Mouse (Mus musculus): Measurements from ENCODE around the gene Inpp5f. TPM values are rescaled to one million over a fixed set of nuclear protein-coding genes. Genes with fewer than 3 reads are reported as not detected.
A peak's percentile ranks its signal among the peaks of the same experiment; 100 is the strongest.

Gene Inpp5f
- polyA plus RNA-seq, 1 experiment from 2014 or later = 32.9 TPM

- Histone ChIP-seq H3K9ac (ENCODE audit: low read length) (no peak overlapping the region), H3K36me3 (ENCODE audit: control insufficient read depth, insufficient read depth, low read length) (peaks cover 7% of the 10 kb centered on the region; the same call in 1 of the 2 replicates), H3K4me2 (ENCODE audit: low read depth, severe bottlenecking) (no peak overlapping the region), H3K27ac (replicated peaks; ENCODE audit: low read depth, low read length) (no peak overlapping the region), H3K4me3 (ENCODE audit: low read depth, low read length) (no peak overlapping the region), H3K4me1 (ENCODE audit: control insufficient read depth, insufficient read depth, low read length) (0 out of 2 replicates have a peak, but pooled peaks cover 2% of the 10 kb centered on the region), H3K9me3 (ENCODE audit: control insufficient read depth, low read length) (no peaks in the 10 kb centered on the region), H3K27me3 (ENCODE audit: control insufficient read depth, insufficient read depth, low read length) (no peaks in the 10 kb centered on the region)
- WGBS = 87% methylated on average over 9 of the region's 9 CpGs
- ATAC-seq (ENCODE audit: insufficient number of reproducible peaks, low FRiP score, low TSS enrichment, low read depth) = no peak
- DNase-seq (ENCODE audit: low spot score) = no peak
Measured at GRCm38 (mm10) chr7:128725189-128725588, 114.1 kb downstream of the Inpp5f start.

GRCm38 (mm10) chr7:128726999-128727398 is 115.9 kb downstream of the Inpp5f start:
- DNase-seq (ENCODE audit: low spot score) (no peak), ATAC-seq (ENCODE audit: insufficient number of reproducible peaks, low FRiP score, low TSS enrichment, low read depth) (no peak)
- H3K27ac ChIP-seq (replicated peaks; ENCODE audit: low read depth, low read length) = no peak overlapping the region
- no peak overlapping the region for H3K4me2 ChIP-seq (ENCODE audit: low read depth, severe bottlenecking)
- no peaks in the 10 kb centered on the region; the same call in 1 of the 2 replicates for H3K36me3 ChIP-seq (ENCODE audit: control insufficient read depth, insufficient read depth, low read length)
- no peak overlapping the region for H3K9ac ChIP-seq (ENCODE audit: low read length)
- H3K4me3 ChIP-seq (ENCODE audit: low read depth, low read length) = no peak overlapping the region
- 70% methylated on average over 10 of the region's 10 CpGs for WGBS
- H3K9me3 ChIP-seq (ENCODE audit: control insufficient read depth, low read length) = no peaks in the 10 kb centered on the region
- H3K27me3 ChIP-seq (ENCODE audit: control insufficient read depth, insufficient read depth, low read length) = no peaks in the 10 kb centered on the region
- H3K4me1 ChIP-seq (ENCODE audit: control insufficient read depth, insufficient read depth, low read length) = 0 out of 2 replicates have a peak, but pooled peaks cover 2% of the 10 kb centered on the region

- Histone ChIP-seq H3K27me3 (ENCODE audit: control insufficient read depth, insufficient read depth, low read length) (no peaks in the 10 kb centered on the region), H3K36me3 (ENCODE audit: control insufficient read depth, insufficient read depth, low read length) (no peaks in the 10 kb centered on the region; the same call in 1 of the 2 replicates), H3K4me3 (ENCODE audit: low read depth, low read length) (no peak overlapping the region), H3K9me3 (ENCODE audit: control insufficient read depth, low read length) (no peaks in the 10 kb centered on the region), H3K4me1 (ENCODE audit: control insufficient read depth, insufficient read depth, low read length) (0 out of 2 replicates have a peak, but pooled peaks cover 2% of the 10 kb centered on the region), H3K9ac (ENCODE audit: low read length) (no peak overlapping the region), H3K27ac (replicated peaks; ENCODE audit: low read depth, low read length) (no peak overlapping the region), H3K4me2 (ENCODE audit: low read depth, severe bottlenecking) (no peak overlapping the region)
- DNase-seq (ENCODE audit: low spot score) = no peak
- 61% methylated on average over 5 of the region's 5 CpGs for WGBS
- ATAC-seq (ENCODE audit: insufficient number of reproducible peaks, low FRiP score, low TSS enrichment, low read depth) = no peak
Measured at GRCm38 (mm10) chr7:128727701-128728100, 116.6 kb downstream of the Inpp5f start.

- H3K4me3 ChIP-seq (ENCODE audit: low read depth, low read length) = no peak overlapping the region
- no peak overlapping the region for H3K27ac ChIP-seq (replicated peaks; ENCODE audit: low read depth, low read length)
- no peaks in the 10 kb centered on the region for H3K9me3 ChIP-seq (ENCODE audit: control insufficient read depth, low read length)
- no peaks in the 10 kb centered on the region for H3K36me3 ChIP-seq (ENCODE audit: control insufficient read depth, insufficient read depth, low read length)
- ATAC-seq (ENCODE audit: insufficient number of reproducible peaks, low FRiP score, low TSS enrichment, low read depth) (no peak), DNase-seq (ENCODE audit: low spot score) (no peak)
- no peak overlapping the region for H3K4me2 ChIP-seq (ENCODE audit: low read depth, severe bottlenecking)
- H3K4me1 ChIP-seq (ENCODE audit: control insufficient read depth, insufficient read depth, low read length) = 0 out of 2 replicates have a peak, but pooled peaks cover 2% of the 10 kb centered on the region
- H3K9ac ChIP-seq (ENCODE audit: low read length) = no peak overlapping the region
- whole genome bisulfite sequencing = 93% methylated on average over 10 of the region's 10 CpGs
- H3K27me3 ChIP-seq (ENCODE audit: control insufficient read depth, insufficient read depth, low read length) = no peaks in the 10 kb centered on the region
Measured at GRCm38 (mm10) chr7:128728738-128729137, 117.6 kb downstream of the Inpp5f start.

GRCm38 (mm10) chr7:128731585-128731984 is 120.5 kb downstream of the Inpp5f start:
- no peaks in the 10 kb centered on the region for H3K36me3 ChIP-seq (ENCODE audit: control insufficient read depth, insufficient read depth, low read length)
- H3K4me2 ChIP-seq (ENCODE audit: low read depth, severe bottlenecking) = no peak overlapping the region
- H3K4me3 ChIP-seq (ENCODE audit: low read depth, low read length) = no peak overlapping the region
- H3K27me3 ChIP-seq (ENCODE audit: control insufficient read depth, insufficient read depth, low read length) = no peaks in the 10 kb centered on the region
- WGBS = 80% methylated on average over 2 of the region's 2 CpGs
- H3K4me1 ChIP-seq (ENCODE audit: control insufficient read depth, insufficient read depth, low read length) = no peaks in the 10 kb centered on the region
- ATAC-seq (ENCODE audit: insufficient number of reproducible peaks, low FRiP score, low TSS enrichment, low read depth) (no peak), DNase-seq (ENCODE audit: low spot score) (no peak)
- no peak overlapping the region for H3K27ac ChIP-seq (replicated peaks; ENCODE audit: low read depth, low read length)
- H3K9me3 ChIP-seq (ENCODE audit: control insufficient read depth, low read length) = no peaks in the 10 kb centered on the region
- H3K9ac ChIP-seq (ENCODE audit: low read length) = no peak overlapping the region

GRCm38 (mm10) chr7:128738041-128738440 is 126.9 kb downstream of the Inpp5f start:
- no peak overlapping the region; the same call in 1 of the 2 replicates for H3K4me3 ChIP-seq (ENCODE audit: low read depth, low read length)
- peak overlapping the region; percentile 74; the same call in 1 of the 2 replicates for H3K4me2 ChIP-seq (ENCODE audit: low read depth, severe bottlenecking)
- no peak overlapping the region for H3K27ac ChIP-seq (replicated peaks; ENCODE audit: low read depth, low read length)
- WGBS = 80% methylated on average over 5 of the region's 5 CpGs
- no peaks in the 10 kb centered on the region for H3K36me3 ChIP-seq (ENCODE audit: control insufficient read depth, insufficient read depth, low read length)
- ATAC-seq (ENCODE audit: insufficient number of reproducible peaks, low FRiP score, low TSS enrichment, low read depth) = no peak
- H3K4me1 ChIP-seq (ENCODE audit: control insufficient read depth, insufficient read depth, low read length) = peaks cover 7% of the 10 kb centered on the region; the same call in 1 of the 2 replicates
- H3K9me3 ChIP-seq (ENCODE audit: control insufficient read depth, low read length) = no peaks in the 10 kb centered on the region
- H3K27me3 ChIP-seq (ENCODE audit: control insufficient read depth, insufficient read depth, low read length) = no peaks in the 10 kb centered on the region
- no peak overlapping the region for H3K9ac ChIP-seq (ENCODE audit: low read length)
- no peak for DNase-seq (ENCODE audit: low spot score)

GRCm38 (mm10) chr7:128739116-128739461 is 128.0 kb downstream of the Inpp5f start:
- H3K9ac ChIP-seq (ENCODE audit: low read length) = peak overlapping the region; percentile 97
- H3K4me3 ChIP-seq (ENCODE audit: low read depth, low read length) = peak overlapping the region; percentile 76
- H3K36me3 ChIP-seq (ENCODE audit: control insufficient read depth, insufficient read depth, low read length) = no peaks in the 10 kb centered on the region
- DNase-seq (ENCODE audit: low spot score) (no peak), ATAC-seq (ENCODE audit: insufficient number of reproducible peaks, low FRiP score, low TSS enrichment, low read depth) (no peak)
- WGBS = 3% methylated on average over 15 of the region's 15 CpGs
- H3K4me1 ChIP-seq (ENCODE audit: control insufficient read depth, insufficient read depth, low read length) = peaks cover 7% of the 10 kb centered on the region; the same call in 1 of the 2 replicates
- H3K27ac ChIP-seq (replicated peaks; ENCODE audit: low read depth, low read length) = no peak overlapping the region
- peak overlapping the region; percentile 74 for H3K4me2 ChIP-seq (ENCODE audit: low read depth, severe bottlenecking)
- H3K27me3 ChIP-seq (ENCODE audit: control insufficient read depth, insufficient read depth, low read length) = no peaks in the 10 kb centered on the region
- H3K9me3 ChIP-seq (ENCODE audit: control insufficient read depth, low read length) = no peaks in the 10 kb centered on the region

GRCm38 (mm10) chr7:128739462-128740277 is 128.5 kb downstream of the Inpp5f start:
- Histone ChIP-seq H3K27ac (replicated peaks; ENCODE audit: low read depth, low read length) (peak overlapping the region; percentile 72), H3K9ac (ENCODE audit: low read length) (peak overlapping the region; percentile 97), H3K27me3 (ENCODE audit: control insufficient read depth, insufficient read depth, low read length) (no peaks in the 10 kb centered on the region), H3K4me1 (ENCODE audit: control insufficient read depth, insufficient read depth, low read length) (peaks cover 7% of the 10 kb centered on the region; the same call in 1 of the 2 replicates), H3K4me2 (ENCODE audit: low read depth, severe bottlenecking) (peak overlapping the region; percentile 74), H3K4me3 (ENCODE audit: low read depth, low read length) (peak overlapping the region; percentile 76), H3K9me3 (ENCODE audit: control insufficient read depth, low read length) (no peaks in the 10 kb centered on the region), H3K36me3 (ENCODE audit: control insufficient read depth, insufficient read depth, low read length) (no peaks in the 10 kb centered on the region)
- DNase-seq (ENCODE audit: low spot score) = peak; percentile 63
- under 1% methylated on average over 64 of the region's 80 CpGs for WGBS
- peak; percentile 14; the same call in 1 of the 2 replicates for ATAC-seq (ENCODE audit: insufficient number of reproducible peaks, low FRiP score, low TSS enrichment, low read depth)
